Mouse (Mus musculus) heart, adult 9 months (tissue): ENCODE results near the gene Epdr1.

Experiments used
- DNase-seq, 2 experiments: peaks; one replicate each; pipeline ENCODE4 v3.0.0; 2022; ENCODE audit warnings: low spot score in 2 of 2

The Epdr1 gene

GRCm38 (mm10) chr13:19619216-19619927, at the start of gene Epdr1:
TSS of gene Epdr1 (minus strand) at chr13:19619927.
- DNase-seq = peak; percentile 24 to 31

- no peak for DNase-seq
Observed at GRCm38 (mm10) chr13:19668355-19669140, 48.8 kb upstream of the Epdr1 start.

GRCm38 (mm10) chr13:19652405-19652804, 32.7 kb upstream of the Epdr1 start:
- no peak for DNase-seq

DNA sequence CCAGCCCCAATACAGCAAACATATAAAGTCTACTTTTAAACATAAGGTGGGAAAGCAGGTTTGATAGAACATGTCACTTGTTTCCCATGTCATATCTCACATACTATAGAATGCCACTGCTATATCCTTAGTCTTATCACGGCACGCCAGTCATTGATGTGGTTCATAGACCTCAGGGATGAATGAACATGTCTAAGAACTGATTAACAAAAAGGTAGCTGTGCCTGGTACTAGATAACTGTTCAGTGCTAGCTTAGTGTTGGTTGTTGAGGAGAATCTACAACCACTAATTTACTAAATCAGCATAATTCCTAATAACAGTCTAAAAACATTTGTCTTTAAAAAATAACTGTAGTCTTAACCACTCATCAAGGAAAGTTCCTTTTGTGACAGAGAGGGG, 30.1 kb upstream of the Epdr1 start:
- no peak for DNase-seq

DNA sequence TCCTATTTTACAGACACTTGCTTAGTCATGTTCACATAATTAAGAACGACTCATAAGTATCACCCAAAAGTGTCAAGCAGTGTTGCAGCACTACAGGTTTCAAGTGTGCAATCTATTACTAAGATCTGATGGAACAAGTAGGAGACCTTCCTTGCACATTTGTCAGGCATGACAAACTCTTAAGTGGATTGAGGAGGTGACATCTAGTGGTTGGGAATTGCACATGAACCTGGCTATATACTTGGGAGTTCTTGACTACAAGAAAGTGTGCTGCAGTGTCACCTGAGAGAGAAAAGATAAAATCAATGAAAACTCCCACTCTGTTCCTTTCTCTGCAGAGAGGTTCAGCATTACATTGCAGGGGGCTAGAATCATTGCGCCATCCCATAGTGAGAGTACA, 24.5 kb upstream of the Epdr1 start:
- DNase-seq = no peak

GRCm38 (mm10) chr13:19643519-19643918, 23.8 kb upstream of the Epdr1 start:
- no peak for DNase-seq

DNA sequence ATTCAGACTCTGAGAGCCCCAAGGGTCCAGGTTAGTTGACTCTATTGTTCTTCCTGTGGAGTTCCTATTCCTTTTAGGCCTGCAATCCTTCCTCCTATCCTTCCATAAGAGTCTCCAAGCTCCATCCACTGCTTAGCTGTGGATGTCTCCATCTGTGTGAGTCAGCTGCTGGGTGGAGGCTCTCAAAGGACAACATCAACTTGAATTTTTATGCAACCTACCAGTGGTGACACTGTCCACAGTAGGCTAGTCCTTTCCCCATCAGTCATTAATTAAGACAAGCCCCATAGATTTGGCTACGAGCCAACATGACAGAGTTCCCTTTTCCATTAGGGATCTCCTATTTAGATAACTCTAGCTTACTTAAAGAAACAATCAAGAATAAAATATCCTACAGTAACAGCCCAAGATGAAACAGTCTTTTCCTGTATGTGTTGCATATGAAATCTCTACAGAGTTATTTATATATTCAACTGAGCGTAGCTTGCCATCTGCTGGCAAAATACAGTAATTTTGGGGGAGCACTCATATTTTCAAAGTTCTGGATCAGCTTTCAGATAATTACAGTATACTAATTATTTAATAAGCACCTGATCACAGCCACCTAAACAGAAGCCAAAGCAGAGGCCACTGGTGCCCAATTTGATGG, 20.6 kb upstream of the Epdr1 start:
- no peak for DNase-seq

DNA sequence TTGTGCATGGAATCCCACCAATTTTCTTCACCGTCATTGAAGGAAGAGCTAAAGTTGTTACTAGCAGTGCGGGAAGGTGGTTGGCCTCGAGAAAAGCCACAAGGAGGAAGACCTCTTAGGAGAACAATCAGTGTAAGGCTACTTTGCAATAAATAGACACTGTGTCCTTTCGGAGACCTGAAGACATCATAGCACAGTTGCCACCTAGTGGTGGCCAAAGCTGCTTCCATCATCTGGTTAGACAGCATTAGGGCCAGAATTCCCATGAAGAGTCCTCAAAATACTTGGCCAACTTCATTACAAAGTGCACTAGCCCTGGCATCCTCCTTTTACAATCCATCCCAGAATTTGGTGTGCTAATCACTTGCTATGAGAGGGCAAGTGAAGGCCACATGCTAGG, 16.4 kb upstream of the Epdr1 start:
- DNase-seq = no peak

DNA sequence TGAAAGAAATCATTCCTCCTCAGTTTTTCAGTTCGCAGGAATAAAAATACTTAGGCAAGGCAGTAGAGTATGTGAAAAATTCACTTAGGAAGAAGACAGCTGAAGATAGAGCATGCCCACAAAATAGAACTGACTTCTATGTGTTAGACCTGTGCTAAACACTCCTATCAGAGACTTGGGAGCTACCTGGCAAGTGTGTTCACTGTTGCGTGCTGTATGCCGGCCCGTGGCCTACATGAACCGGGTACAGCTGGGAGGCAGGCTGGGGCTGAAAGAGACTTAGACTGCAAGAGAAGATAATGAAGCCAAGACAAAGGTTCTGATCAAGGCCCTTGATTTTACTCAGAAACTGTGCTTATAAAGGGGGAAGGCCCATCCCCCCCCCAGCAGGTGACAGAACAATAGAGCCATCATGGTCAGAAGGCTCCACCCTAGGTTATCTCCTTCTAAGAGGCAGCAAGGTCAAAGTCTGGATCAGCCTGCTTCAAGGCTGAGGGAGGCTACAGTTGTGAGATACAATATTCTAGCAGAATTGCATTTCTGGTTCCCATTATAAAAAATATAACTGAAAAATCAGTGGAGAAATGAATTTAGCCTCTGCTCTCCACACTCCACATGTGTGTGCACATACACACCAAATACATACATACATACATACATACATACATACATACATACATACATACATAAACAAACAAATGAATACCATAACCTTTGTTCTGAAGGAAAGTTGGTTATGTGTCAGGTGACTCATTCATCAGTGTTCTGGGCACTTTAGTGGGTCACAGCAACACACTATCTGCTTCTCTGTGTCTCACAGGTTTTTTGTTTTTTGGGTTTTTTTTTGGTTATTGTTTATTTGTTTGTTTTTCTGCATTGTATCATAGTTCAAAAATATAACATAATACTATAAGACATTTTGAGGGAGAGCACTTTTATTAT, 11.3 kb upstream of the Epdr1 start:
- DNase-seq = no peak

- DNase-seq = no peak
Observed at GRCm38 (mm10) chr13:19626473-19626872, 6.7 kb upstream of the Epdr1 start.

- no peak for DNase-seq
Observed at GRCm38 (mm10) chr13:19624632-19625320, 5.0 kb upstream of the Epdr1 start.

DNA sequence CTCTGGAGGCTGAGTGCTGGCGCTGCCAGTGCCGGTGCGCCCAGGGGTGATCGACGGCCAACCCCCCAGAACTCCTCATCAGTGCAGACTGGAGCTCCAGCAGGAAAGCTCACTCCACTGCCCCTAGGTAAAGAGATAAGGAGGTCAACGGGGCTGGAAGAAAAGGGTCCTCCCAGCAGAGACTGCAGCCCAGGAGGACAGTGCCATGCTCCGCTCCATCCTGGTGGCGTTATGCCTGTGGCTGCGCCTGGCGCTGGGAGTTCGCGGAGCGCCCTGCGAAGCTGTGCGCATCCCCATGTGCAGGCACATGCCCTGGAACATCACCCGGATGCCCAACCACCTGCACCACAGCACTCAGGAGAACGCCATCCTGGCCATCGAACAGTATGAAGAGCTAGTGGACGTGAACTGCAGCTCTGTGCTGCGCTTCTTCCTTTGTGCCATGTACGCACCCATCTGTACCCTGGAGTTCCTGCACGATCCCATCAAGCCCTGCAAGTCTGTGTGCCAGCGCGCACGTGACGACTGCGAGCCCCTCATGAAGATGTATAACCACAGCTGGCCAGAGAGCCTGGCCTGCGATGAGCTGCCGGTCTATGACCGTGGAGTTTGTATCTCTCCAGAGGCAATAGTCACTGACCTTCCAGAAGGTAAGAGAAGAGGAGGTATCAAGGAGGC, 3.6 kb upstream of the Epdr1 start:
- no peak for DNase-seq

DNA sequence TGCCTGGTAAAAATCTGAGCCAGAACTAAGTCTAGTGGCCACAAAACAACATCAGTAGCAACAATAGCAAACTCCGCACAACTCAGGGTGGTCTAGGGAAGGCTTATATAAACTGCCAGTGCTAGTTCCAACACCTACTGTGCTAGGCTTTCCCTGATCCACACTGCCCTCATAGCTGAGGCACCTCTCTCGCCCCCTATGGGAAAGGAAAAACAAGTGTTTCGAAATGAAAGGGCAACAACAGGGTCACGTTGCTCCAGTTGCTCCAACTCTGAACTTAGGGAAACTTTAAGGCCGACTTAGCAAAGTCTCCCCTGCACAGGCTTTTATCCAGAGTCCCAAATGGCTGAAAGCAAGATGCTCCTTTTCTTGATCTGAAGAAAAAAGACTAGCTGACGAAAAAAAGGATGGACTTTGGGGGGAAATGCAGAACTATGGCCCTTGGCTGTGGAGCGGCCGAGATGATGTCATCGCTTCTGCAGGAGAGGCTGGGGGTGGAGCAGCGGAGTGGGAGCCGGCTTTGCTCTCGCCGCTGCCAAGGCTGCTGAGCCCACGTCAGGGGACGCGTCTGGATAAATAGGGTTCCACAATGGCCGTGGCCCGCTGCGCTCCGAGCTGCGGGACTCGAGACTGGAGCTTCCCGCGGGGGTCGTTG, 3.0 kb upstream of the Epdr1 start, which contains the start of gene Sfrp4:
Gene Sfrp4 (plus strand): TSS at position 532 of the 655 bp plus-strand sequence.
- DNase-seq = peak; percentile 29 to 53

- DNase-seq = no peak
Observed at GRCm38 (mm10) chr13:19618841-19619215, 899 bp downstream of the Epdr1 start.

- no peak for DNase-seq
Observed at GRCm38 (mm10) chr13:19618081-19618480, 1.6 kb downstream of the Epdr1 start.

- no peak for DNase-seq
Observed at GRCm38 (mm10) chr13:19614311-19614710, 5.4 kb downstream of the Epdr1 start.

- DNase-seq = no peak
Observed at GRCm38 (mm10) chr13:19613426-19613825, 6.3 kb downstream of the Epdr1 start.

GRCm38 (mm10) chr13:19612963-19613362, 6.8 kb downstream of the Epdr1 start:
- no peak for DNase-seq

DNA sequence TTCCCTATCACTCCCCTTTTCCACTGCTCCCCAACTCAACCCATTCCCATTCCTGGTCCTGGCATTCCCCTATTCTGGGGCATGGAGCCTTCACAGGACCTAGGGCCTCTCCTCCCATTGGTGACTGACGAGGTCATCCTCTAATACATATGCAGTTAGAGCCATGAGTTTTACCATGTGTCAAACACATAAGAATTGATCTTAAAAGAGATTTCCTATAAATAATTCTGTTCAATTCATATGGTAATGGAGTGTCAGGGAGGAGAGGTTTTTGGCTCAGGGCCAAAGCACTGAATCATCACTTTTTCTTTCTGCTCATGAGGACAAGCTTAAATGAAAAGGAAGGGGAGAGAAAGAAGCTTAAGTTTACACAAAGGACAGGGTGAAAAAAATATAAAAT, 7.4 kb downstream of the Epdr1 start:
- DNase-seq = no peak

DNA sequence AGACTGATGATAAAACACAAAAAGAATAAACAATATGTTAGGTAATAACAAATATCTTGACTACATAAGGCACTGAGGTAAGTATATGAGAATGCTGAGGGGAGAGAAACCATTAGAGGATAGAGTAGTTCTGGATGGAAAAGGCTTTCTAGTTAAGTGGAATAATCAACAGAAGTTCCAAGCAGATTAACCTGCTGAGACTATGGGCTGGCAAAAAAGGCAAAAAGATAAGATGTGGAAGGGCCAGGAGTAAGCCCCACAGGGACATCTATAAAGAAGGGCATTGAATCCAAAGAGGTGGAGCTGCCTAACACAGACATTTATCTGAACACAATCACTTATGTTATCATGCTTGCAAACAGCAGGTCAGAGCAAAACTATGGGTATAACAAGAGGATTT, 11.6 kb downstream of the Epdr1 start:
- no peak for DNase-seq
